Mouse (Mus musculus) CH12.LX (cell line): Measurements from ENCODE around the gene Pnmal2. TPM values are rescaled to one million over a fixed set of nuclear protein-coding genes. Genes with fewer than 3 reads are reported as not detected.

Source experiments
- DNase-seq: peaks from one replicate; pipeline ENCODE4 v3.0.0-alpha.2; 2013; ENCODE audit errors: extremely low read depth
- H3K27ac ChIP-seq: 2 replicates; pipeline ENCODE4 v1.5.1; 2012; ENCODE audit warnings: low read depth, mild to moderate bottlenecking, control low read depth, moderate library complexity; ENCODE audit not compliant: insufficient read depth
- H3K27me3 ChIP-seq: replicated peaks from 2 replicates; pipeline ENCODE3; 2012; ENCODE audit warnings: inconsistent platforms
- H3K36me3 ChIP-seq, 2 experiments: replicated peaks in 1 of 2; 2 replicates each; pipeline versions ENCODE3 to v1.6.1; 2012; ENCODE audit warnings: inconsistent platforms in 1 of 2, low read length in 1 of 2, mild to moderate bottlenecking in 1 of 2, mixed read lengths in 1 of 2, moderate library complexity in 1 of 2; ENCODE audit not compliant: control insufficient read depth in 1 of 2, insufficient read depth in 1 of 2
- H3K4me1 ChIP-seq, 2 experiments: 2 replicates each; pipeline ENCODE4 v1.6.1; 2012; ENCODE audit warnings: inconsistent platforms in 1 of 2, moderate library complexity in 1 of 2; ENCODE audit not compliant: insufficient read depth in 2 of 2, control insufficient read depth in 1 of 2
- H3K4me2 ChIP-seq: 2 replicates; pipeline ENCODE4 v1.6.1; 2012; ENCODE audit warnings: low read depth, mild to moderate bottlenecking, control low read depth; ENCODE audit not compliant: poor library complexity, insufficient read depth, severe bottlenecking
- H3K4me3 ChIP-seq, 3 experiments: fragments of 150-350 bp in 1 of 3; sonication (generic) in 1 of 3; replicated peaks in 1 of 3; 2 replicates each; pipeline versions ENCODE3 to v1.5.1; 2011 to 2012; ENCODE audit warnings: low read depth in 2 of 3, low read length in 2 of 3, mild to moderate bottlenecking in 2 of 3, moderate library complexity in 2 of 3, control low read depth in 1 of 3, improper control_type of control experiment in 1 of 3, inconsistent platforms in 1 of 3, mixed read lengths in 1 of 3; ENCODE audit not compliant: poor library complexity in 1 of 3
- H3K79me2 ChIP-seq: replicated peaks from 2 replicates; pipeline ENCODE4 v1.6.1; 2012; ENCODE audit warnings: mild to moderate bottlenecking, moderate library complexity; ENCODE audit not compliant: control insufficient read depth, poor library complexity, insufficient read depth, severe bottlenecking; ENCODE audit errors: extremely low read depth
- H3K9ac ChIP-seq: 2 replicates; pipeline ENCODE4 v1.6.1; 2012; ENCODE audit warnings: low read depth, mild to moderate bottlenecking, control low read depth, moderate library complexity; ENCODE audit not compliant: insufficient read depth
- H3K9me3 ChIP-seq: replicated peaks from 2 replicates; pipeline ENCODE3; 2012; ENCODE audit warnings: low read length, inconsistent platforms, mixed read lengths
- BHLHE40 ChIP-seq: IDR thresholded peaks from 2 replicates; pipeline ENCODE4 v1.6.1; 2011; ENCODE audit warnings: mild to moderate bottlenecking, low read depth, low read length, improper control_type of control experiment
- CHD1 ChIP-seq: IDR thresholded peaks from 2 replicates; pipeline ENCODE4 v1.6.1; 2012; ENCODE audit warnings: low read depth, low read length, improper control_type of control experiment, inconsistent platforms
- CTCF ChIP-seq, 2 experiments: IDR thresholded peaks in 1 of 2; conservative IDR thresholded peaks in 1 of 2; 2 replicates each; pipeline ENCODE4 v1.5.1; 2011 to 2012; ENCODE audit warnings: low read depth in 2 of 2, low read length in 2 of 2, improper control_type of control experiment in 1 of 2, inconsistent platforms in 1 of 2, mild to moderate bottlenecking in 1 of 2, moderate library complexity in 1 of 2
- EP300 ChIP-seq: IDR thresholded peaks from 2 replicates; pipeline ENCODE4 v1.6.1; 2011; ENCODE audit warnings: low read length, improper control_type of control experiment
- ETS1 ChIP-seq: conservative IDR thresholded peaks from 2 replicates; pipeline ENCODE4 v1.6.1; 2012; ENCODE audit warnings: low read depth, mild to moderate bottlenecking, inconsistent platforms, low read length, improper control_type of control experiment, moderate library complexity
- IRF4 ChIP-seq: IDR thresholded peaks from 2 replicates; pipeline ENCODE4 v1.6.1; 2014; ENCODE audit warnings: low read depth, mild to moderate bottlenecking, inconsistent platforms, low read length, improper control_type of control experiment
- MAFK ChIP-seq: IDR thresholded peaks from 2 replicates; pipeline ENCODE4 v1.6.1; 2011; ENCODE audit warnings: low read length, improper control_type of control experiment; ENCODE audit not compliant: insufficient replicate concordance
- MAX ChIP-seq: IDR thresholded peaks from 2 replicates; pipeline ENCODE4 v1.6.1; 2011; ENCODE audit warnings: low read length, improper control_type of control experiment
- MXI1 ChIP-seq: IDR thresholded peaks from 2 replicates; pipeline ENCODE4 v1.6.1; 2011; ENCODE audit warnings: mild to moderate bottlenecking, low read depth, low read length, improper control_type of control experiment
- MYC ChIP-seq: IDR thresholded peaks from 2 replicates; pipeline ENCODE4 v1.6.1; 2011; ENCODE audit warnings: low read depth, mild to moderate bottlenecking, improper control_type of control experiment, low read length
- POLR2A ChIP-seq: IDR thresholded peaks from 2 replicates; pipeline ENCODE4 v1.6.1; 2011; ENCODE audit warnings: low read depth, mild to moderate bottlenecking, improper control_type of control experiment, low read length
- POLR2AphosphoS2 ChIP-seq: IDR thresholded peaks from 2 replicates; pipeline ENCODE4 v1.6.1; 2011; ENCODE audit warnings: low read depth, low read length, improper control_type of control experiment
- SMC3 ChIP-seq: IDR thresholded peaks from 2 replicates; pipeline ENCODE4 v1.6.1; 2011; ENCODE audit warnings: low read depth, low read length, improper control_type of control experiment
- UBTF ChIP-seq: IDR thresholded peaks from 2 replicates; pipeline ENCODE4 v1.6.1; 2012; ENCODE audit warnings: low read depth, mild to moderate bottlenecking, inconsistent platforms, low read length, improper control_type of control experiment, moderate library complexity
- USF1 ChIP-seq: IDR thresholded peaks from 2 replicates; pipeline ENCODE4 v1.6.1; 2014; ENCODE audit warnings: low read depth, mild to moderate bottlenecking, inconsistent platforms, low read length, improper control_type of control experiment
- USF2 ChIP-seq: conservative IDR thresholded peaks from 2 replicates; pipeline ENCODE4 v1.6.1; 2011; ENCODE audit warnings: low read depth, low read length, improper control_type of control experiment
- ZKSCAN1 ChIP-seq: IDR thresholded peaks from 2 replicates; pipeline ENCODE4 v1.6.1; 2012; ENCODE audit warnings: low read depth, inconsistent platforms, low read length, improper control_type of control experiment, borderline replicate concordance
- ZMIZ1 ChIP-seq: IDR thresholded peaks from 2 replicates; pipeline ENCODE4 v1.6.1; 2012; ENCODE audit warnings: low read depth, mild to moderate bottlenecking, inconsistent platforms, low read length, improper control_type of control experiment
- ZNF384 ChIP-seq: IDR thresholded peaks from 2 replicates; pipeline ENCODE4 v1.6.1; 2012; ENCODE audit warnings: low read depth, low read length, improper control_type of control experiment, inconsistent platforms
- dilution Hi-C: fragments of 300-500 bp; cut with MboI; formaldehyde crosslinking; loops from 2 replicates; pipeline ENCODE4 v1.14.3; 2020; ENCODE audit warnings: low sequenced_read_pairs; ENCODE audit not compliant: extremely low pct_unique_long_range_greater_than_20kb, extremely low pct_ligation_motif_present
- in situ Hi-C: fragments of 300-500 bp; cut with MboI; formaldehyde crosslinking; loops from 3 replicates; pipeline ENCODE4 v1.14.3; 2019; ENCODE audit warnings: low sequenced_read_pairs, low pct_ligation_motif_present, low pct_unique_long_range_greater_than_20kb, mixed read lengths
- polyA plus RNA-seq: library from polyadenylated mRNA; unstranded; fragments of >175 nt; gene quantifications from 2 replicates; pipeline ENCODE4 v1.2.1, GENCODE M21; 2012; ENCODE audit warnings: low read depth; ENCODE audit not compliant: insufficient read length
- total RNA-seq, 2 experiments: library from RNA; depleted of rRNA; stranded (reverse); fragments of 300-350 nt in 1 of 2; fragments of >200 nt in 1 of 2; gene quantifications; 2 replicates each; pipeline ENCODE4 v1.2.3; 2012 to 2014

Gene Pnmal2
- total and polyA plus RNA-seq, 3 experiments = 0.09 to 0.38 TPM; not detected in 1

DNA sequence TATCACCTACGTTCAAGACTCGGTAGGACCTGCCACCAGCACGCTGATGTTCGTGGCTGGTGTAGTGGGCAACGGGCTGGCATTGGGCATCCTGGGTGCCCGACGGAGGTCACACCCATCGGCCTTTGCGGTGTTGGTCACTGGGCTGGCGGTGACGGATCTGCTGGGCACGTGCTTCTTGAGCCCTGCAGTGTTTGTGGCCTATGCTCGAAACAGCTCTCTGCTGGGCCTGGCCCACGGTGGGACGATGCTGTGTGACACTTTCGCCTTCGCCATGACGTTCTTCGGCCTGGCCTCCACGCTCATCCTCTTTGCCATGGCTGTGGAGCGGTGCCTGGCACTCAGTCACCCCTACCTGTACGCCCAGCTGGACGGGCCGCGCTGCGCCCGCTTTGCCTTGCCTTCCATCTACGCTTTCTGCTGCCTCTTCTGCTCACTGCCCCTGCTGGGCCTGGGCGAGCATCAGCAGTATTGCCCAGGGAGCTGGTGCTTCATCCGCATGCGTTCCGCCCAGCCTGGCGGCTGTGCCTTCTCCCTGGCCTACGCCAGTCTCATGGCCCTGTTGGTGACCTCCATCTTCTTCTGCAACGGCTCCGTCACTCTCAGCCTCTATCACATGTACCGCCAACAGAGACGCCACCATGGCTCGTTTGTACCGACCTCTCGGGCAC lies 37.5 kb upstream of the Pnmal2 start:
- peaks cover 54 to 74% of the 10 kb centered on the region in 2 experiments for H3K4me1 ChIP-seq
- no peaks in the 10 kb centered on the region for H3K9me3 ChIP-seq
- H3K9ac ChIP-seq = peak overlapping the region; percentile 42
- no peaks in the 10 kb centered on the region for H3K79me2 ChIP-seq
- in situ Hi-C loops = loop anchor here (5.0 kb wide), 2 partner anchors 35 to 90 kb away; partner anchors contain the start of genes Fkrp and Strn4
- peak overlapping the region; percentile 42 for H3K4me2 ChIP-seq
- dilution Hi-C loops = no loop called here
- H3K4me3 ChIP-seq = peak overlapping the region; percentile 52 to 66 (median 63)
- no peak for DNase-seq
- H3K27ac ChIP-seq = peak overlapping the region; percentile 34
- TF ChIP-seq BHLHE40 (peak; percentile 81), UBTF (0 out of 2 replicates have a peak, but pooled peaks have one; percentile 61), MYC (0 out of 2 replicates have a peak, but pooled peaks have one; percentile 30), MAFK (no peak), ETS1 (0 out of 2 replicates have a peak, but pooled peaks have one; percentile 22), USF1 (no peak), EP300 (no peak), CHD1 (no peak), ZKSCAN1 (no peak), ZNF384 (no peak), MAX (peak; percentile 73), MXI1 (peak; percentile 70), SMC3 (no peak), POLR2AphosphoS2 (no peak)
- TF ChIP-seq, all 38 proteins: peak for 6
- Histone ChIP-seq H3K36me3 (peaks cover 3 to 28% of the 10 kb centered on the region in 2 experiments), H3K27me3 (no peaks in the 10 kb centered on the region)

DNA sequence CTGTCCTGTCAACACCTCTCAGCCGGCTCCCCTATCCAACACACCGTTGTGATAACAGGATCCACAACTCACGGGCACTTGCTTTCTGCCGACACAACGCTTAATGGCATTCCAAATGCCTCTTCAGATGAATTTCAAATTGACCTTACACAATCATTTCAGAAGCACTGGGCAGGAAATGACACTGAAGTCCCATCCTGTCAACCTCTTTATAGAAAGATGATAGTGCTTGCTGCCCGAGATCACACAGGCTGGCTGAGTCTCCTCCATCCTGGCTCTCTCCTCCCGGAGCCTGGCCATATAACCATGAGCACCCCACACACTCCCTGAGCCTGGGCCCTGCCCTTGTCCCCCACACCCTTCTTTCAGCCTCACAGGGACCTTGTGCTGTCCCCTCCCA lies 36.6 kb upstream of the Pnmal2 start:
- DNase-seq = no peak
- H3K9ac ChIP-seq = peak overlapping the region; percentile 42
- H3K4me2 ChIP-seq = peak overlapping the region; percentile 42
- no peak for TF ChIP-seq POLR2A
- TF ChIP-seq ZMIZ1 = no peak
- TF ChIP-seq CHD1 = no peak
- TF ChIP-seq CTCF (conservative IDR thresholded peaks at IDR 0.05 in 1 of 2, IDR thresholded peaks at IDR 0.05 in 1 of 2; ENCODE audit: low read depth in 2 of 2, low read length in 2 of 2) = no peak
- TF ChIP-seq USF2 = no peak
- 0 out of 2 replicates have a peak, but pooled peaks have one; percentile 30 for TF ChIP-seq IRF4
- no peak for TF ChIP-seq EP300
- TF ChIP-seq POLR2AphosphoS2 = no peak
- TF ChIP-seq BHLHE40 = 0 out of 2 replicates have a peak, but pooled peaks have one; percentile 6
- no peak overlapping the region for H3K27ac ChIP-seq
- dilution Hi-C loops (no loop called here), in situ Hi-C loops (loop anchor here (5.0 kb wide), 2 partner anchors 36 to 91 kb away; partner anchors contain the start of genes Fkrp and Strn4)
- peaks cover 49 to 70% of the 10 kb centered on the region in 2 experiments for H3K4me1 ChIP-seq
- H3K36me3 ChIP-seq = peaks cover 3 to 34% of the 10 kb centered on the region in 2 experiments
- H3K79me2 ChIP-seq = no peaks in the 10 kb centered on the region
- H3K9me3 ChIP-seq = no peaks in the 10 kb centered on the region
- H3K4me3 ChIP-seq = peak overlapping the region; percentile 52 to 66 (median 63)
- no peaks in the 10 kb centered on the region for H3K27me3 ChIP-seq
